Mouse (Mus musculus) limb, embryonic 10.5 days (tissue): ENCODE measurements around the gene Mtus2. TPM values are rescaled to one million over a fixed set of nuclear protein-coding genes. Genes with fewer than 3 reads are reported as not detected.

ENCODE experiments used
- DNase-seq: peaks from one replicate; pipeline ENCODE4 v3.0.0-alpha.2; 2017; ENCODE audit warnings: low spot score
- H3K27ac ChIP-seq: fragments of 300-500 bp; sonication (generic); 2 replicates; pipeline ENCODE4 v1.5.1; 2016; ENCODE audit warnings: mild to moderate bottlenecking
- H3K27me3 ChIP-seq: fragments of 300-500 bp; sonication (generic); 2 replicates; pipeline ENCODE4 v1.6.1; 2016; ENCODE audit warnings: low read depth, mild to moderate bottlenecking; ENCODE audit not compliant: poor library complexity, severe bottlenecking
- H3K36me3 ChIP-seq: fragments of 300-500 bp; sonication (generic); 2 replicates; pipeline ENCODE4 v1.6.1; 2016; ENCODE audit warnings: mild to moderate bottlenecking, moderate library complexity
- H3K4me1 ChIP-seq: fragments of 300-500 bp; sonication (generic); 2 replicates; pipeline ENCODE4 v1.6.1; 2016
- H3K4me3 ChIP-seq: fragments of 300-500 bp; sonication (generic); 2 replicates; pipeline ENCODE4 v1.5.1; 2016; ENCODE audit warnings: mild to moderate bottlenecking, moderate library complexity
- H3K9me3 ChIP-seq: fragments of 300-500 bp; sonication (generic); replicated peaks from 2 replicates; pipeline ENCODE4 v1.6.1; 2016; ENCODE audit warnings: mild to moderate bottlenecking
- WGBS: fragments of 180-500 bp; shearing (Covaris S2); methylation state at CpG from one replicate; pipeline ENCODE4 v1.1.7; 2016; 5-methylcytosine and 5-hydroxymethylcytosine counted together
- polyA plus RNA-seq: library from polyadenylated mRNA; unstranded; fragments of >200 nt; fragmentation: Nextera tagmentation; extraction: Ambion mirVana; gene quantifications from 2 replicates; pipeline ENCODE4 v1.2.1, GENCODE M21; 2016

Gene Mtus2
- polyA plus RNA-seq, 1 experiment from 2014 or later, result 3.0 TPM

GRCm38 (mm10) chr5:148022784-148023183 lies 65.7 kb downstream of the Mtus2 start:
- Histone ChIP-seq H3K9me3 (no peaks in the 10 kb centered on the region; the same call in 1 of the 2 replicates), H3K4me3 (no peak overlapping the region), H3K27me3 (no peaks in the 10 kb centered on the region), H3K4me1 (peaks cover 12% of the 10 kb centered on the region), H3K36me3 (no peaks in the 10 kb centered on the region), H3K27ac (no peak overlapping the region)
- WGBS, result 89% methylated on average over 4 of the region's 4 CpGs
- DNase-seq, result no peak

GRCm38 (mm10) chr5:148026401-148027349 lies 69.6 kb downstream of the Mtus2 start:
- 53% methylated on average over 26 of the region's 26 CpGs for WGBS
- DNase-seq, result peak; percentile 53
- H3K27ac ChIP-seq, result no peak overlapping the region
- H3K4me3 ChIP-seq, result no peak overlapping the region
- H3K27me3 ChIP-seq, result no peaks in the 10 kb centered on the region
- H3K9me3 ChIP-seq, result no peaks in the 10 kb centered on the region
- peaks cover 14% of the 10 kb centered on the region for H3K4me1 ChIP-seq
- H3K36me3 ChIP-seq, result no peaks in the 10 kb centered on the region

- H3K4me3 ChIP-seq, result no peak overlapping the region
- 75% methylated on average over 13 of the region's 13 CpGs for WGBS
- H3K27ac ChIP-seq, result no peak overlapping the region
- peaks cover 14% of the 10 kb centered on the region for H3K4me1 ChIP-seq
- H3K36me3 ChIP-seq, result no peaks in the 10 kb centered on the region
- H3K9me3 ChIP-seq, result no peaks in the 10 kb centered on the region
- no peaks in the 10 kb centered on the region for H3K27me3 ChIP-seq
- no peak for DNase-seq
These were observed 70.9 kb downstream of the Mtus2 start for GRCm38 (mm10) chr5:148027985-148028384.

GRCm38 (mm10) chr5:148041661-148042060 lies 84.5 kb downstream of the Mtus2 start:
- H3K4me1 ChIP-seq, result no peaks in the 10 kb centered on the region
- H3K27ac ChIP-seq, result no peak overlapping the region
- no peak for DNase-seq
- H3K9me3 ChIP-seq, result no peaks in the 10 kb centered on the region
- no peaks in the 10 kb centered on the region for H3K36me3 ChIP-seq
- no peak overlapping the region for H3K4me3 ChIP-seq
- no peaks in the 10 kb centered on the region for H3K27me3 ChIP-seq
- WGBS, result 91% methylated on average over 7 of the region's 7 CpGs

GRCm38 (mm10) chr5:148048200-148048599 lies 91.1 kb downstream of the Mtus2 start:
- no peak overlapping the region for H3K27ac ChIP-seq
- 82% methylated on average over 11 of the region's 11 CpGs for WGBS
- no peaks in the 10 kb centered on the region for H3K27me3 ChIP-seq
- no peak for DNase-seq
- H3K36me3 ChIP-seq, result no peaks in the 10 kb centered on the region
- H3K4me1 ChIP-seq, result no peaks in the 10 kb centered on the region
- H3K9me3 ChIP-seq, result no peaks in the 10 kb centered on the region
- H3K4me3 ChIP-seq, result no peak overlapping the region

GRCm38 (mm10) chr5:148049304-148049703 lies 92.2 kb downstream of the Mtus2 start:
- WGBS, result 89% methylated on average over 2 of the region's 2 CpGs
- Histone ChIP-seq H3K27me3 (no peaks in the 10 kb centered on the region), H3K27ac (no peak overlapping the region), H3K4me1 (no peaks in the 10 kb centered on the region), H3K36me3 (no peaks in the 10 kb centered on the region), H3K4me3 (no peak overlapping the region), H3K9me3 (no peaks in the 10 kb centered on the region)
- no peak for DNase-seq

- no peaks in the 10 kb centered on the region for H3K4me1 ChIP-seq
- H3K4me3 ChIP-seq, result no peak overlapping the region
- DNase-seq, result no peak
- H3K9me3 ChIP-seq, result no peaks in the 10 kb centered on the region
- H3K27ac ChIP-seq, result no peak overlapping the region
- H3K27me3 ChIP-seq, result no peaks in the 10 kb centered on the region
- no peaks in the 10 kb centered on the region for H3K36me3 ChIP-seq
- 87% methylated on average over 13 of the region's 13 CpGs for WGBS
These were observed 95.9 kb downstream of the Mtus2 start for GRCm38 (mm10) chr5:148052846-148053608.

GRCm38 (mm10) chr5:148053609-148053990 lies 96.5 kb downstream of the Mtus2 start:
- Histone ChIP-seq H3K9me3 (no peaks in the 10 kb centered on the region), H3K4me3 (no peak overlapping the region), H3K4me1 (no peaks in the 10 kb centered on the region), H3K27me3 (no peaks in the 10 kb centered on the region), H3K27ac (no peak overlapping the region), H3K36me3 (no peaks in the 10 kb centered on the region)
- WGBS, result 90% methylated on average over 4 of the region's 4 CpGs
- no peak for DNase-seq

- H3K36me3 ChIP-seq, result no peaks in the 10 kb centered on the region
- no peak overlapping the region for H3K27ac ChIP-seq
- H3K4me3 ChIP-seq, result no peak overlapping the region
- H3K4me1 ChIP-seq, result no peaks in the 10 kb centered on the region
- H3K27me3 ChIP-seq, result no peaks in the 10 kb centered on the region
- no peak for DNase-seq
- WGBS, result 77% methylated on average over 1 of the region's 1 CpGs
- no peaks in the 10 kb centered on the region; the same call in 1 of the 2 replicates for H3K9me3 ChIP-seq
These were observed 99.7 kb downstream of the Mtus2 start for GRCm38 (mm10) chr5:148056831-148057230.

GRCm38 (mm10) chr5:148057433-148057832 lies 100.3 kb downstream of the Mtus2 start:
- Histone ChIP-seq H3K4me3 (no peak overlapping the region), H3K9me3 (no peaks in the 10 kb centered on the region; the same call in 1 of the 2 replicates), H3K36me3 (no peaks in the 10 kb centered on the region), H3K27me3 (no peaks in the 10 kb centered on the region), H3K27ac (no peak overlapping the region), H3K4me1 (no peaks in the 10 kb centered on the region)
- WGBS, result 81% methylated on average over 3 of the region's 3 CpGs
- no peak for DNase-seq

- H3K36me3 ChIP-seq, result no peaks in the 10 kb centered on the region
- no peaks in the 10 kb centered on the region; the same call in 1 of the 2 replicates for H3K9me3 ChIP-seq
- no peaks in the 10 kb centered on the region for H3K27me3 ChIP-seq
- H3K4me3 ChIP-seq, result no peak overlapping the region
- no peak overlapping the region for H3K27ac ChIP-seq
- WGBS, result 74% methylated on average over 3 of the region's 3 CpGs
- DNase-seq, result no peak
- no peaks in the 10 kb centered on the region for H3K4me1 ChIP-seq
These were observed 102.2 kb downstream of the Mtus2 start for GRCm38 (mm10) chr5:148059339-148059738.

GRCm38 (mm10) chr5:148061869-148062268 lies 104.7 kb downstream of the Mtus2 start:
- WGBS, result 84% methylated on average over 4 of the region's 4 CpGs
- Histone ChIP-seq H3K27ac (no peak overlapping the region), H3K4me3 (no peak overlapping the region), H3K4me1 (no peaks in the 10 kb centered on the region), H3K36me3 (no peaks in the 10 kb centered on the region), H3K27me3 (no peaks in the 10 kb centered on the region), H3K9me3 (no peaks in the 10 kb centered on the region; the same call in 1 of the 2 replicates)
- DNase-seq, result no peak

- Histone ChIP-seq H3K4me1 (no peaks in the 10 kb centered on the region), H3K27me3 (no peaks in the 10 kb centered on the region), H3K27ac (no peak overlapping the region), H3K4me3 (no peak overlapping the region), H3K36me3 (no peaks in the 10 kb centered on the region), H3K9me3 (no peaks in the 10 kb centered on the region; the same call in 1 of the 2 replicates)
- DNase-seq, result no peak
- WGBS, result 84% methylated on average over 3 of the region's 3 CpGs
These were observed 106.6 kb downstream of the Mtus2 start for GRCm38 (mm10) chr5:148063745-148064144.
